Mouse (Mus musculus): Measurements from ENCODE around the gene Gfpt2.

The Gfpt2 gene

GRCm38 (mm10) chr11:49793619-49794341 is at the start of gene Gfpt2:
Gfpt2 (plus strand) TSS chr11:49794178.
- peaks cover 59% of the 10 kb centered on the region for H3K4me1 ChIP-seq (replicated peaks; ENCODE audit: low read depth, low read length)
- no peaks in the 10 kb centered on the region for H3K9me3 ChIP-seq (ENCODE audit: low read length)
- peak within 1 kb of the TSS; percentile 90 for H3K4me3 ChIP-seq (replicated peaks; ENCODE audit: low read length)

GRCm38 (mm10) chr11:49744981-49745380 is 49.0 kb upstream of the Gfpt2 start:
- Histone ChIP-seq H3K9me3 (ENCODE audit: low read length) (no peaks in the 10 kb centered on the region), H3K4me1 (replicated peaks; ENCODE audit: low read depth, low read length) (peaks cover 60% of the 10 kb centered on the region), H3K4me3 (replicated peaks; ENCODE audit: low read length) (no peak overlapping the region), H3K36me3 (ENCODE audit: insufficient read depth, low read length) (no peaks in the 10 kb centered on the region), H3K27me3 (ENCODE audit: insufficient read depth, low read length) (no peaks in the 10 kb centered on the region)
- TF ChIP-seq NANOG (IDR thresholded peaks at IDR 0.05; ENCODE audit: borderline replicate concordance, low read length) (no peak), POU5F1 (IDR thresholded peaks at IDR 0.05; ENCODE audit: borderline replicate concordance, low read length) (no peak), CTCF (conservative IDR thresholded peaks at IDR 0.05; ENCODE audit: low read length) (no peak)

More at GRCm38 (mm10) chr11:49793619-49794341, at the start of gene Gfpt2:
- Histone ChIP-seq H3K36me3 (ENCODE audit: insufficient read depth, low read length) (peaks cover 33% of the 10 kb centered on the region), H3K27me3 (ENCODE audit: insufficient read depth, low read length) (peaks cover 16% of the 10 kb centered on the region)
- TF ChIP-seq NANOG (IDR thresholded peaks at IDR 0.05; ENCODE audit: borderline replicate concordance, low read length) (no peak), CTCF (conservative IDR thresholded peaks at IDR 0.05; ENCODE audit: low read length) (no peak), POU5F1 (IDR thresholded peaks at IDR 0.05; ENCODE audit: borderline replicate concordance, low read length) (no peak)

DNA sequence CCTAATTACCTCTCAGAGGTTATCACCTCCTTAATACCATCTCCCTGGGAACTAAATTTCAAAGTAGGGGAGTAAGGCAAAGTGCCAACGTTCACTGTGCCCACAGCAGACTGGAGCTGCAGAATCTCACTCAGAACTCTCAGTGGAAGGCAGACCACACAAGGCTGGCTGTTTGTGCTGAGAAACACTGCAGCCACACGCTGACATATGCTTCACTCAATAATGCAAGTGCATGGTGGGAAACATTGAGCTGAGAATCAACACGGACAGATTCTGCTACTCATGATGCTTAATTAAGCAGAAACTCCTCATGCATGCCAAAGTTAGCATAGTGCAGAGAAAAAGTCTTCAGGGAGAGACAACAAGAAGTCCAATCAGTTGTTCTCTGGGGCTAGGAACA is 48.1 kb upstream of the Gfpt2 start:
- Histone ChIP-seq H3K4me3 (replicated peaks; ENCODE audit: low read length) (no peak overlapping the region), H3K4me1 (replicated peaks; ENCODE audit: low read depth, low read length) (peaks cover 54% of the 10 kb centered on the region), H3K9me3 (ENCODE audit: low read length) (no peaks in the 10 kb centered on the region), H3K36me3 (ENCODE audit: insufficient read depth, low read length) (no peaks in the 10 kb centered on the region), H3K27me3 (ENCODE audit: insufficient read depth, low read length) (no peaks in the 10 kb centered on the region)
- no peak for TF ChIP-seq NANOG (IDR thresholded peaks at IDR 0.05; ENCODE audit: borderline replicate concordance, low read length)
- TF ChIP-seq CTCF (conservative IDR thresholded peaks at IDR 0.05; ENCODE audit: low read length) = no peak
- TF ChIP-seq POU5F1 (IDR thresholded peaks at IDR 0.05; ENCODE audit: borderline replicate concordance, low read length) = no peak

DNA sequence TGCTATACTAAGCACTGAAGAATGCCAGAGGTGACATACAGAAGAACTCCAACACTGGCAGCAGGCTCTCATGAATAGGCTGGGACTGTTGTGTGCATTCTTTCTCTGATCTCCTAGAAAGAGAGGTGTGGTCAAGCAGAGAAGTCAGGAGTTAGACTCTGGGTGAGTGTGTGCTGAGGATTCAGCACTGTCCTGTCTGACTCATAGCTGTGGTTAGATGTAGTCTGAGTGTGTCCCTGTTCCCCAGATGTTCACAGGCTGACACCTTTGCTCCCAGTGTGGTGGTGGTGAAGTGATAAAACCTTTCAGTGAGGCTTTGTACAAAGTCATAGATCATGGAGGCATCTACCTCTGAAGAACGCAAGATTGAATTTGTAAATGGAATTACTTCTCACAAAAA is 47.2 kb upstream of the Gfpt2 start:
- H3K4me1 ChIP-seq (replicated peaks; ENCODE audit: low read depth, low read length) = peaks cover 47% of the 10 kb centered on the region
- no peak overlapping the region for H3K4me3 ChIP-seq (replicated peaks; ENCODE audit: low read length)
- TF ChIP-seq NANOG (IDR thresholded peaks at IDR 0.05; ENCODE audit: borderline replicate concordance, low read length) = no peak
- TF ChIP-seq POU5F1 (IDR thresholded peaks at IDR 0.05; ENCODE audit: borderline replicate concordance, low read length) = no peak
- TF ChIP-seq CTCF (conservative IDR thresholded peaks at IDR 0.05; ENCODE audit: low read length) = no peak
- H3K27me3 ChIP-seq (ENCODE audit: insufficient read depth, low read length) = peaks cover 2% of the 10 kb centered on the region; the same call in 1 of the 2 replicates
- no peaks in the 10 kb centered on the region for H3K36me3 ChIP-seq (ENCODE audit: insufficient read depth, low read length)
- no peaks in the 10 kb centered on the region for H3K9me3 ChIP-seq (ENCODE audit: low read length)

DNA sequence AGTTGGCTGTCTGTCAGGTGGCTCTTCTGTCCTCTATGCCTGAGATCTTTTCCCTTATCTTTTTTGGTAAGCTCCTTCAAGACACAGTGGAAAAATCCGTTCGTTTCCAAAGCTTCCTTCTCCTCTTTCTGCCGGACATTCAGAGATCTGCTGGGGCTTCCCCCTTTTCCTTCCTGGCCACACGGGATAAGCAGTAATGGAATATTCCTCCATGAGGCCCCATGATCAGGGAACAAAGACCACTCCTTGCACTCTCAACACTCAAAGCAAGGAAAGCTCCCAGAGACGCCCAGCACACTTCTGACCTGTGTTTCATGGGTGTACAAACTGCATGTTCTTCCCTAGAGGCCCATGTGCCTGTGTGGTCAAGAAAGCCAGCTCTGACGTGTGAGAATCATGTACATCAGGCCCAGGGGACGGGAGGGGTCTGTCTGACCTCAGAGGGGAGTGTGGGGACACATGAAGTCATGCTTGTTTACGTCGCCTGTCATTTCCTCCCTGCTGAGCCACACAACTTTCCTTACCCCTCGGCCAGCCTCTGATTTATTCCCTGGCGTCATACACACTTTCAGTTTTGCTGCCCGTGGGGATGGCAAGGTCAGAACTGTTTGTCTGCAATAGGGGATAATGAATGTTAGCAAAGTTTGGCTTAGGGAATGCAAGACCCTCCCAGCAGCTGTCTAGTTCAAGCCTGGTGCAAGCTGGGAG is 38.9 kb upstream of the Gfpt2 start:
- H3K4me1 ChIP-seq (replicated peaks; ENCODE audit: low read depth, low read length) = peaks cover 19% of the 10 kb centered on the region
- no peaks in the 10 kb centered on the region for H3K36me3 ChIP-seq (ENCODE audit: insufficient read depth, low read length)
- H3K27me3 ChIP-seq (ENCODE audit: insufficient read depth, low read length) = peaks cover 2% of the 10 kb centered on the region; the same call in 1 of the 2 replicates
- no peaks in the 10 kb centered on the region for H3K9me3 ChIP-seq (ENCODE audit: low read length)
- no peak overlapping the region for H3K4me3 ChIP-seq (replicated peaks; ENCODE audit: low read length)
- TF ChIP-seq NANOG (IDR thresholded peaks at IDR 0.05; ENCODE audit: borderline replicate concordance, low read length) = no peak
- no peak for TF ChIP-seq CTCF (conservative IDR thresholded peaks at IDR 0.05; ENCODE audit: low read length)
- no peak for TF ChIP-seq POU5F1 (IDR thresholded peaks at IDR 0.05; ENCODE audit: borderline replicate concordance, low read length)

GRCm38 (mm10) chr11:49758096-49758495 is 35.9 kb upstream of the Gfpt2 start:
- no peak overlapping the region for H3K4me3 ChIP-seq (replicated peaks; ENCODE audit: low read length)
- TF ChIP-seq CTCF (conservative IDR thresholded peaks at IDR 0.05; ENCODE audit: low read length) = no peak
- no peak for TF ChIP-seq NANOG (IDR thresholded peaks at IDR 0.05; ENCODE audit: borderline replicate concordance, low read length)
- TF ChIP-seq POU5F1 (IDR thresholded peaks at IDR 0.05; ENCODE audit: borderline replicate concordance, low read length) = no peak

DNA sequence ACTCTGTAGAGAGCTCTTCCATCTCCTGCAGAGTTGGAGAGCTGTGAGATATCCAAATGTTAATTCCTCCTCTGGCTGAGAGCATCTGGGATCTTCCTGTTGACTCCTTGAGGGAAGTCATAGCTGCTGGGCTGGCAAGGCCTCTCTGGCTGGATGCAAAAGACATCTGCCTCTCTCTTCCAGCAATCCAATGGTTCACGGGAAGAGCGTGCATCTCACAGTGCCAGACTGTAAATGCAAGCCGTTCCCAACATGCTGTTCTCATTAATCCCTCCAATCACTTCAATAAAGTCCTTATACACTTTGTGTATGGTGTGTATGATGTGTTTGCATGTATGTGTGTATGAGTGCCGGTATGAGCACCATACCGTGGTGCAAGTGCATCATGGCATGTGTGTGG is 32.8 kb upstream of the Gfpt2 start:
- Histone ChIP-seq H3K4me1 (replicated peaks; ENCODE audit: low read depth, low read length) (peaks cover 44% of the 10 kb centered on the region), H3K4me3 (replicated peaks; ENCODE audit: low read length) (no peak overlapping the region), H3K36me3 (ENCODE audit: insufficient read depth, low read length) (no peaks in the 10 kb centered on the region), H3K9me3 (ENCODE audit: low read length) (no peaks in the 10 kb centered on the region), H3K27me3 (ENCODE audit: insufficient read depth, low read length) (no peaks in the 10 kb centered on the region)
- TF ChIP-seq NANOG (IDR thresholded peaks at IDR 0.05; ENCODE audit: borderline replicate concordance, low read length) (no peak), CTCF (conservative IDR thresholded peaks at IDR 0.05; ENCODE audit: low read length) (no peak), POU5F1 (IDR thresholded peaks at IDR 0.05; ENCODE audit: borderline replicate concordance, low read length) (no peak)

More at GRCm38 (mm10) chr11:49758096-49758495, 35.9 kb upstream of the Gfpt2 start:
- H3K9me3 ChIP-seq (ENCODE audit: low read length) = no peaks in the 10 kb centered on the region
- no peaks in the 10 kb centered on the region for H3K36me3 ChIP-seq (ENCODE audit: insufficient read depth, low read length)
- H3K27me3 ChIP-seq (ENCODE audit: insufficient read depth, low read length) = no peaks in the 10 kb centered on the region
- peaks cover 35% of the 10 kb centered on the region for H3K4me1 ChIP-seq (replicated peaks; ENCODE audit: low read depth, low read length)

GRCm38 (mm10) chr11:49763555-49763954 is 30.4 kb upstream of the Gfpt2 start:
- no peaks in the 10 kb centered on the region for H3K36me3 ChIP-seq (ENCODE audit: insufficient read depth, low read length)
- peaks cover 53% of the 10 kb centered on the region for H3K4me1 ChIP-seq (replicated peaks; ENCODE audit: low read depth, low read length)
- H3K9me3 ChIP-seq (ENCODE audit: low read length) = no peaks in the 10 kb centered on the region
- TF ChIP-seq POU5F1 (IDR thresholded peaks at IDR 0.05; ENCODE audit: borderline replicate concordance, low read length) = no peak
- TF ChIP-seq NANOG (IDR thresholded peaks at IDR 0.05; ENCODE audit: borderline replicate concordance, low read length) = no peak
- no peak for TF ChIP-seq CTCF (conservative IDR thresholded peaks at IDR 0.05; ENCODE audit: low read length)
- H3K27me3 ChIP-seq (ENCODE audit: insufficient read depth, low read length) = no peaks in the 10 kb centered on the region
- no peak overlapping the region for H3K4me3 ChIP-seq (replicated peaks; ENCODE audit: low read length)
